ENCODE assay signal across 22 mouse cellular contexts in genomic region chr1:71982423-71983262, GRCm38 (mm10).
DNase-seq lines count a peak whose midpoint lies in the region; ATAC-seq lines count a peak whose summit lies in the region.
"Had no signal": no experiment of that assay in that cellular context is flagged by ENCODE, and none has a peak within 500 bp of the region (broad histone marks: within the 10 kb centered on the region; RNA-seq: fewer than 3 reads in every experiment).

No protein-coding gene starts in this region.

- no peak overlapping the region for H3K4me3 ChIP-seq in heart, embryonic 11.5 days (ENCODE audit: low read depth, low read length)
- H3K4me3 ChIP-seq in lung, embryonic 16.5 days (ENCODE audit: low read length), result no peak overlapping the region
- no peak overlapping the region for H3K4me3 ChIP-seq in stomach, embryonic 15.5 days (replicated peaks)
- H3K4me3 ChIP-seq in liver, embryonic 11.5 days (ENCODE audit: low read depth, low read length), result no peak overlapping the region
- H3K4me3 ChIP-seq: embryonic facial prominence, embryonic 15.5 days; erythroblast, embryonic 14.5 days; forebrain, embryonic 15.5 days; heart, adult 2 months; heart, embryonic 12.5 days; hindbrain, embryonic 10.5 days had no signal

- no peaks in the 10 kb centered on the region for H3K27me3 ChIP-seq in heart, embryonic 11.5 days (ENCODE audit: control insufficient read depth, insufficient read depth, low read length)
- H3K27me3 ChIP-seq in lung, embryonic 16.5 days (ENCODE audit: control insufficient read depth, insufficient read depth, low read depth, low read length), result no peaks in the 10 kb centered on the region
- H3K27me3 ChIP-seq in stomach, embryonic 15.5 days (replicated peaks), result no peaks in the 10 kb centered on the region
- no peaks in the 10 kb centered on the region for H3K27me3 ChIP-seq in liver, embryonic 11.5 days (replicated peaks; ENCODE audit: control insufficient read depth, insufficient read depth, low read length)
- H3K27me3 ChIP-seq: embryonic facial prominence, embryonic 15.5 days; forebrain, embryonic 15.5 days; heart, embryonic 12.5 days had no signal

- no peak overlapping the region for H3K27ac ChIP-seq in heart, embryonic 11.5 days (ENCODE audit: low read depth, low read length)
- H3K27ac ChIP-seq in lung, embryonic 16.5 days (ENCODE audit: low read length), result peak overlapping the region; percentile 53
- peak overlapping the region; percentile 64 for H3K27ac ChIP-seq in stomach, embryonic 15.5 days
- no peak overlapping the region for H3K27ac ChIP-seq in liver, embryonic 11.5 days (ENCODE audit: low read depth, low read length)
- H3K27ac ChIP-seq: embryonic facial prominence, embryonic 15.5 days; forebrain, embryonic 15.5 days; heart, adult 2 months; hindbrain, embryonic 10.5 days; hindbrain, embryonic 14.5 days had no signal

- H3K36me3 ChIP-seq in heart, embryonic 11.5 days (ENCODE audit: control insufficient read depth, insufficient read depth, low read length), result no peaks in the 10 kb centered on the region
- no peaks in the 10 kb centered on the region for H3K36me3 ChIP-seq in lung, embryonic 16.5 days (ENCODE audit: control insufficient read depth, insufficient read depth, low read length)
- H3K36me3 ChIP-seq in stomach, embryonic 15.5 days, result no peaks in the 10 kb centered on the region
- no peaks in the 10 kb centered on the region for H3K36me3 ChIP-seq in liver, embryonic 11.5 days (ENCODE audit: control insufficient read depth, insufficient read depth, low read length)
- H3K36me3 ChIP-seq: embryonic facial prominence, embryonic 15.5 days; forebrain, embryonic 15.5 days; G1E; heart, embryonic 12.5 days; hindbrain, embryonic 10.5 days had no signal

- no peaks in the 10 kb centered on the region for H3K4me1 ChIP-seq in heart, embryonic 11.5 days (ENCODE audit: control insufficient read depth, insufficient read depth, low read length)
- peaks cover 3% of the 10 kb centered on the region; the same call in 1 of the 2 replicates for H3K4me1 ChIP-seq in lung, embryonic 16.5 days (replicated peaks; ENCODE audit: control insufficient read depth, insufficient read depth, low read length)
- H3K4me1 ChIP-seq in stomach, embryonic 15.5 days, result no peaks in the 10 kb centered on the region
- no peaks in the 10 kb centered on the region for H3K4me1 ChIP-seq in liver, embryonic 11.5 days (replicated peaks; ENCODE audit: control insufficient read depth, insufficient read depth, low read length)
- H3K4me1 ChIP-seq: forebrain, embryonic 15.5 days; hindbrain, embryonic 10.5 days had no signal

- no peak overlapping the region for H3K9ac ChIP-seq in heart, embryonic 11.5 days (ENCODE audit: low read depth, low read length)
- no peak overlapping the region for H3K9ac ChIP-seq in lung, embryonic 16.5 days (ENCODE audit: low read length)
- no peak overlapping the region for H3K9ac ChIP-seq in stomach, embryonic 15.5 days
- no peak overlapping the region for H3K9ac ChIP-seq in liver, embryonic 11.5 days (ENCODE audit: low read depth, low read length)
- H3K9ac ChIP-seq: embryonic facial prominence, embryonic 15.5 days; forebrain, embryonic 15.5 days; heart, embryonic 12.5 days; hindbrain, embryonic 14.5 days had no signal

- peak; percentile 12 for DNase-seq in heart, adult 11 months
- no peak for DNase-seq in lung, postnatal 10 days
- DNase-seq in kidney, postnatal 36 days, result no peak
- no peak for DNase-seq in liver, embryonic 11.5 days (ENCODE audit: low spot score)
- DNase-seq: adrenal gland, postnatal 10 days; B cell, adult 2 months; cerebellum, adult 11 months; cerebellum, adult 8-10 months; cerebellum, postnatal 14 days; embryo, embryonic 11 days; heart, adult 2 months had no signal

- 69% methylated on average over 5 of the region's 5 CpGs for WGBS in heart, embryonic 11.5 days (ENCODE audit: insufficient replicate concordance)
- WGBS in lung, embryonic 16.5 days, result 34% methylated on average over 5 of the region's 5 CpGs
- WGBS in stomach, embryonic 15.5 days, result 46% methylated on average over 5 of the region's 5 CpGs
- WGBS in liver, embryonic 11.5 days, result 69% methylated on average over 5 of the region's 5 CpGs

- H3K4me2 ChIP-seq in heart, embryonic 11.5 days, result no peak overlapping the region
- no peak overlapping the region for H3K4me2 ChIP-seq in lung, embryonic 16.5 days (ENCODE audit: low read depth, low read length)
- no peak overlapping the region for H3K4me2 ChIP-seq in stomach, embryonic 15.5 days
- no peak overlapping the region for H3K4me2 ChIP-seq in liver, embryonic 11.5 days
- H3K4me2 ChIP-seq: embryonic facial prominence, embryonic 15.5 days; forebrain, embryonic 15.5 days; heart, embryonic 12.5 days; hindbrain, embryonic 14.5 days had no signal

- H3K9me3 ChIP-seq in heart, embryonic 11.5 days (replicated peaks; ENCODE audit: control insufficient read depth, low read length), result no peaks in the 10 kb centered on the region
- H3K9me3 ChIP-seq in lung, embryonic 16.5 days (ENCODE audit: control insufficient read depth, low read length), result no peaks in the 10 kb centered on the region
- no peaks in the 10 kb centered on the region for H3K9me3 ChIP-seq in stomach, embryonic 15.5 days
- H3K9me3 ChIP-seq in liver, embryonic 11.5 days (ENCODE audit: control insufficient read depth, low read length), result no peaks in the 10 kb centered on the region
- H3K9me3 ChIP-seq: embryonic facial prominence, embryonic 15.5 days; forebrain, embryonic 15.5 days; G1E; heart, embryonic 12.5 days; hindbrain, embryonic 10.5 days had no signal

- ATAC-seq in heart, embryonic 11.5 days (replicated peaks; ENCODE audit: insufficient number of reproducible peaks, low FRiP score, low TSS enrichment), result no peak
- ATAC-seq in lung, embryonic 16.5 days (ENCODE audit: low read depth), result peak; percentile 71
- no peak; the same call in 1 of the 2 replicates for ATAC-seq in stomach, embryonic 15.5 days (ENCODE audit: insufficient read depth, low FRiP score, low read depth)
- no peak for ATAC-seq in liver, embryonic 11.5 days (replicated peaks; ENCODE audit: low FRiP score)
- ATAC-seq: CD4-positive, CD25-positive, alpha-beta regulatory T cell, adult 4 months; forebrain, embryonic 15.5 days had no signal

Comparison
In these comparisons a context has a peak if more than half of its experiments do, and no peak if none do; other contexts are left out.
1. H3K27ac ChIP-seq: peak in lung, embryonic 16.5 days (single experiment) and stomach, embryonic 15.5 days (single experiment); none in heart, embryonic 11.5 days (single experiment) and liver, embryonic 11.5 days (single experiment).